Mouse (Mus musculus) right cerebral cortex, postnatal 25 days (tissue): ENCODE results near the gene Cd4.
A peak's percentile ranks its signal among the peaks of the same experiment; 100 is the strongest.

Experiments used
- DNase-seq: peaks from one replicate; pipeline ENCODE4 v3.0.0; 2022

Cd4 gene

DNA sequence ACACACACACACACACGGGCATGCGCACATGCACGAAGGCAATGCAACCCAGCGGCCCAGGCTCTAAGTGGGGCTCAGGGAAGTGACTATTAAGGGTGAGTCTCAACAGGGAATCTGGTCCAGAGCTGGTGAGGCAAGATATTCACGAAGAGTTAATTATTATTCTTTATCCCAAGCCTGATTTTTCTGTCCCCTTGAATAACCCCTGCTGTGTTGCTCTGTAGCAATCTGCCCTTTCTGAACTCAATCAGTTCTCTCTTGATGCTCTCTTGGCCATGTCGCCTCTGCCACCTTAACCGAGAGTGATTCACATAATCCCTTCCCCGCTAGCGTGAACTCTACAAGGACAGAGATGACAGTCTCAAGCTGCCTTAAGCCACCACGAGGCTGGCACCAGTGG is 4.7 kb downstream of the Cd4 start:
- no peak for DNase-seq

DNA sequence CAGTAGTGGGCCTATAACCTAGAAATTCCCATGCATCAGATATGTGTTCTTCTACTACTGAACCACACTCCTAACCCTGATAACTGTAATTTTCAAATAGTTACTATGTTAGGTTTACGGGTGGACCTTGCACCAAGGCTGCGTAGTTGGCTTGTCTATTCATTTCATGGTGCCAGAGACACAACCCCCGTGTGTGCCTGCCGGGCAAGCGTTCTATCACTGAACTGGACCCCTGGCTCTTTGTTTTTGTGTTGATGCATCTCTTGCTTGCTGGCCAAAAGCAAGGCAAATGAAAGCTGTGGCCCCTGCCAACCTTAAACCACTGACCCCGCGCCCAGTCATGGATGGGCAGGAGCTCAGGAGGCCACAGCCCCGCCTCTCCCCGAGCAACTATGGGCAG is 6.2 kb downstream of the Cd4 start:
- DNase-seq, result no peak

DNA sequence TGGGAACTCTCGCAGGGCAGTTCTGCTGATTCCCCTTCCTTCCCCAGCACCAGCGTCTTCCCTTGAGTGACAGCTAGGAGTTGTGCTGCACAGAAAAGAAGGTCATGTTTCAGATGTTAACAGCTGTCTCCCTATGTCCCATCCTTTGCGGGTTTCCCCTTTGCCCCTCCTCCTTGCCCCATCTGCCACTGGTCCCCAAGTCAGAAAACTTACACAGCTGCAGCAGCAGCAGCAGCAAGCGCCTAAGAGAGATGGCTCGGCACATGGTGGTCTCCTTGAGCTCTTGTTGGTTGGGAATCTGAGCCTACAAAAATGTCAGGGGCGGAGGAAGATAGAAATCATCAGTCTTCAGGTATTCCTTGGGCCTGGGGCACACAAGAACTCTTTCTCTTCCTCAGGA is 8.6 kb downstream of the Cd4 start:
- no peak for DNase-seq

DNA sequence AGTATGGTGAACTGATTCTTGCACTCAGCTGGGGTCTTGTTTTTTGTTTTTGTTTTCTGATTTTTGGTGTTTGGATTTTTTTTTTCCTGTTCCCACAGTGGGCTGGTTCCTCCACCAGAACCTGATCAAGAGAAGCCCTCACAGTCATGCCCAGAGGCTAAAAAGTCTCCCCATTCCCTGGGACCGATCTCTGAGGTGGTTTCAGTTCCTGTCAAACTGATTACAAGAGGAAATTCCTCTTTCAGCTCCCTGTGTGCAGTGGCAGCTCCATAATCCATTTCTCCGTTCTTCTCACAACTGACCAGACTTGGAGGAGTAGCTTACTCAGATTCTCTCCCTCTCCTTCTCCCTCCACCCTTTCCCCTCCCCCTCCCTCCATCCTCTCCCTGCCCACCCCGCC is 13.7 kb downstream of the Cd4 start:
- DNase-seq, result no peak

DNA sequence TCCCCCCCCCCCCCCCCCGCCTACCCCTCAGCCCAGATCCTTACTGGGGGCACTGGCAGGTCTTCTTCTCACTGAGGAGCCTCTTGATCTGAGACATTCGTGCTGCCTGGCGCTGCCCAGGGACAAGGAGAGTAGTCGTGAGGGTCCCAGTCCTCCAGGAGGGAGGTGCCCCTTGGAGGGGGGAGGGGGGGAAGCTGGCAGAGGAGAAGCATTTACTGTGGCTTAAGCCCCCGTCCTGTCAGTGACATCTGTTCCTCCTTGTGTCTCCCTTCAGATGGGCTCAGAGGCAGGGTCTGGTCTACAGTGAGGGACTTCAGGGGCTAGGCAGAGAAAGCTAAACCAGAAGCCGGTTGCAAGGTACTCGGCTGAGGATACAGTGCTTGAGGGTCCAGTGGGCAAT is 21.5 kb downstream of the Cd4 start:
- no peak for DNase-seq

DNA sequence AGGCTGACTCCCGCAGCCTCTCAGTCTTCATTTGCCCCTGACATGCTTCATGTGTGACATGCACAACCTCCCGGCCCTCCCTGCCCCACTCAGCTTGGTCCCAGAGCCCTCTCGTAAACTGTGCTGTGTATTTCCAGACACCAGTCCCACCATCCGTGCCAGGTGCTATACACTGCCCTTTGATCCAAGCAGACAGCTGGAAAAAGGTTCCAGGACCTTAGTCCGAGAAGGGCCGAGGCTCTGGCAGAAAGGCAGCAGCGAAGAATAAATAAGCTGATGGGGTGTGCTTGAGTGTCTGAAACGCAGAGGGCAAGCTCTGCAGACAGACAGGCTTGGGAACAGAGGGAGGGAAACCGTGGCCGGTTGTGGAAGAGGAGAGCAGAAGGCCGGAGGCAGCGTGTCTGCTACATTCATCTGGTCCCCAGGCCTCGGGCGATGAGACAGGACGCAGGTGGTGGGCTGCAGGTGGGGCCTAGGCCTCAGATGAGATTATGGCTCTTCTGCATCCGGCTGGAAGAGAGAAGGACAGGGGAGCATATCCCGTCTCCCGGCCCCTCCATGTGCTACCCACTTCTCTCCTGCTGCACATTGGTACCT is 22.2 kb downstream of the Cd4 start:
- no peak for DNase-seq

DNA sequence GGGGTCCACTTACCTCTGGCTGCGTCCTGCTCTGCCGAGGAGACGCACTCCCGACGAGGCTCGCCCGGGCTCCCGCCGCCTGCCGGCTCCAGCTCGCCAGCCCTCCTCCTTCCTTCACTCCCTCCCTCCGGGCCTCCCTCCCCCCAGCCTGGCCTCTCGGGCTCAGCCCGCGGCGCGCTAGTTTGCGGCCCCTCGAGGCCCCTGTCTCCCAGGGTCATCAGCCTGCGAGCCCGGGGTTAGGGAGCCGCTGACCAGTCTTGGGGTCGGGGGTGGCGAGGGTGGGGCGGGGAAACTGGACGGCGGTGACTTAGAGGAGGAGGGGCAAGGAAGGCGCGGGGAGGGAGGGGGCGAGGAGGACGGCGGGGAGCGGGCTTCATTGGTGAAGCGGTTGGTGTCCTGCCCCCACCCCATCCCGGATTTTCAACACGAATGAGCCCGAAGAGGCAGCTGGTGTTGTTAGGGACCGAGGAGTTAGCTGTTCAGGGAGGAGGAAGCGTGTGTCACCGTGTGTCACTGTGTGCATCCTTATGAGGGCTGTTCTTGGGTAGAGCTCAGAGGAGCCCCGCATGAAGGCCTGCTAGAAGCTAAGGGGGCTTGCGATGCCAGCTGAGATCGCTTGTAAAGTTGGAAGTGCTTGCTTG is 24.2 kb downstream of the Cd4 start, which contains the start of gene Gpr162:
Gene Gpr162 (minus strand): TSS at position 326 of the 641 bp plus-strand sequence.
- peak; percentile 78 for DNase-seq

DNA sequence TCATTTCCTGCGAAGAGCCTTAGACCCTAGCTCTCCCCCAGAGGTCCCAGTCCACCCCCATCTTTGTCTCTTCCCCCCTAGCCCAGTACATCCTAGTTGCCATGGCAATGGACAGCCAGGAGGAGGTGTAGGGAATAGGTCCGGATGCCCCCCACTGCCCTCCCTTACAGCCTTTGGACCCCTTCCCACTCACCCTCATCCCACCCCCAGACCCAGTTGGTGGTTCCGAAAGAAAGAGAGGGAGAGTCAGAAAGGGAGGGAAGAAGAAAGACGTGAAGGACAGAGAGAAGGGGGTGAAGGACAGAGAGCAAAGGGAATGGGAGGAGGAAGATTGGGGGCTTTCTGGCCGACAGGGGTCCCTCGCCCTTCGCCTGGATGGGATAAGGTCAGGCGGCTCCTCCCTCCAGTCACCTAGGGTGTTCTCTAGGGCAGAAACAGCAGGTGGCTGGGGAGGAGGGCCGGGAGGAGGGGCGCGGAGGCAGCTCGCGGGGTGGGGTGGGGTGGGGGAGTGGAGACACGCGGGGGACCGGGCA is 24.8 kb downstream of the Cd4 start:
- DNase-seq, result peak; percentile 25

DNA sequence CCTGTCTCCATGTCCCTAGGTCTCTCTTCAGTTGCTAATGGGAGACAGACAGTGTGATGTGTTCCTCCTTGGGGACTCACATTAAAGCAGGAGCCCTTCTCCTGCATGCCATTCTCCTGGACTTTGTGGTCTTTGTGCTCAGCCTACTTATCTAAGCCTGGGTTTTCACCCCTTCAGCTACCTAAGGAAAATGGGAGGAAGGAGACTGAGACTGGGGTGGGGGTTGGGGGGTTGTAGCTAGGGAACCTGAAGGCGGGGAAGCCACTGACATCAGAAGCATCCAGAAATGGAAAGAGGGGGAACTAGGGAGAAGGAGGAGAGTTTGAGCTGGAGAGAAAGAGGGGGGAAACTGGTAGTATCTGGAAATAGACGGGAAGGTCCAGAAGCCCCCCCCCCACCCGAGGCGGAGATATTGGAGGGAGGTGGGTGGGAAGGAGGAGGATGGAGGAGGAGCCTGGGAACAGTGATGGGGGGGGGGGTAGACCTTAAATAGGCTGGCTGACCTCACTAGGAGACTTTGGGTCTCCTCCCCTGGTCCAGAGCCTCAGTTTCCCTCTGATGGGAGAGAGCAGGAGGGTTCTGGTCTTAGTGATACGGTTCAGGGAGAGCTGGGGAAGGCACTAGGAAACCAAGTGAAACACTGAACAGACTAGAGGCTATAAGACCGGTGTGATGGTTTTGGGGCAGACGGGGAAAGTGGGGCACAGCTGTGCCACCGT is 25.5 kb downstream of the Cd4 start:
- DNase-seq, result peak; percentile 32

DNA sequence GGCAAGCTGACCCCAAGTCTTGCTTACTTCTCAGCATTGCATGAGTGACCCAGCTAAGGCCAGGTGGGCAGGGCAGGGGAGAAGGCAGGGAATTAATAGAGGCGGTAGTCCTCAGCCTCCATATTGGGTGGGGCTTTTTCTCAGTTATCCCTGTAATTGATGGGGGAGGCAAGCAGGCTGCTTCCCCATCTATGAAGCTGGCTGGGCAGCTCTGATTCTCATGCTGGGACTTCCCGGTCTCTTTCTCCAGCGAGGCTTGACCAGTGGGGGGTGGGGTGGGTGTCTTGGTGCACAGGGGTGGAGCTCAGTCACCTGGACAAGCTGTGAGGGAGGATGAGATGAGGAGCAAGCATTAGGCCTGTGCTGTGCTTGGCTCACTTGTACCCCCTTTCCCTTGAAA is 26.2 kb downstream of the Cd4 start:
- no peak for DNase-seq

DNA sequence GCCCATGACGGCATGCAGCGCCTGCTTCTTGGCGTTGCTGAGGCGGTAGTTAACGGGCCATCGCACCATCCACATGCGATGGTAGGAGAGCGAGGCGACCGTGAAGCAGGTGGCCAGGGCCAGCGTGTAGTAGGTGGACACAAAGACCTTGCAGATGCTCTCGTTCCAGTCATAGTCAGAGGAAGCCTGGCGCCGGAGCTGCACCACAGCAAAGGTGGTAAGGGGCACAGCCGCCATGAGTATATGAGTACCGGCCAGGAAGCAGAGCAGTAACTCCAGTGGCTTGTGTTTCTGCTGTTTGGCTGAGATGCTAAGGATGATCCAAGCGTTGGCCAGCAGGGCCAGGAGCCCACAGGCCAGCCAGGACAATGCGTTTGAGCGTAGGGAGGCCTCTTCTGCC is 26.8 kb downstream of the Cd4 start:
- no peak for DNase-seq

DNA sequence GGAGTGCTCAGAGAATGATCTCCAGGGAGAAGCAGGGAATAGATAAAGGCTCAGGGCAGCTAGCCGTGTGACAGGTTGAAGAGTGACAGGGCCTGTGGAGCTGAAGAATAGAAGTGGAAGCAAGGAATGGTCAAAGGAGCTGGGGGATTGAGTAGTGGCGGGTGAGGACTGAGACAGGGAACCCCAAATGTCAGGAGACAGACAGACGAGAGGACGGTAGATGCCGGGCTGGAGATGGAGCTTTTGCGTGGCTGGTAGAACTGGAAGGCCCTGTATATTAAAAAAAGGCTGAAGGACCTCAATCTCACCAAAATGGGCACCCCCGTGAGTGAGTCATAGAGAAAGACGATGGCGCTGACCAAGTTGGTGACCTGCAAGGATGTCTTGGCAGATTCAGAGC is 27.5 kb downstream of the Cd4 start:
- peak; percentile 27 for DNase-seq

DNA sequence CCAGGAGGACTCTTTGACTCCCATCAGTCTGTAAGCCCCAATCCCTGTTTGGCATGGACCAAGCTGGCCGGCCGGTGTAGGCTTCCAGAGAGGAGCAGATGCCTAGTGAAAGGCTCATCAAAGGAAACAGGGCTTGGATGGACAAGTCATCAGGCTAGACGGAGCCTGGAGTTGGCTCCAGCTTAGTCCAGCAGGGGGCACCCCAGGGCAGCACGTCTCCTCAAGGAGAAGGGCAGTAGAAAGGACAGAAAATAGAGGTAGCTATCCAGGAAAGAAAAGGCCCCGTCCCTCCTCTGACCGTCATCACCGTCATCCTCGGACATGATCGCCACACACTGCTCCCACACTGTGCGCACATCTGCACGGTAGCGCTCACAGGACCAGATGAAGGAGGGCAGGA is 28.3 kb downstream of the Cd4 start:
- peak; percentile 83 for DNase-seq

DNA sequence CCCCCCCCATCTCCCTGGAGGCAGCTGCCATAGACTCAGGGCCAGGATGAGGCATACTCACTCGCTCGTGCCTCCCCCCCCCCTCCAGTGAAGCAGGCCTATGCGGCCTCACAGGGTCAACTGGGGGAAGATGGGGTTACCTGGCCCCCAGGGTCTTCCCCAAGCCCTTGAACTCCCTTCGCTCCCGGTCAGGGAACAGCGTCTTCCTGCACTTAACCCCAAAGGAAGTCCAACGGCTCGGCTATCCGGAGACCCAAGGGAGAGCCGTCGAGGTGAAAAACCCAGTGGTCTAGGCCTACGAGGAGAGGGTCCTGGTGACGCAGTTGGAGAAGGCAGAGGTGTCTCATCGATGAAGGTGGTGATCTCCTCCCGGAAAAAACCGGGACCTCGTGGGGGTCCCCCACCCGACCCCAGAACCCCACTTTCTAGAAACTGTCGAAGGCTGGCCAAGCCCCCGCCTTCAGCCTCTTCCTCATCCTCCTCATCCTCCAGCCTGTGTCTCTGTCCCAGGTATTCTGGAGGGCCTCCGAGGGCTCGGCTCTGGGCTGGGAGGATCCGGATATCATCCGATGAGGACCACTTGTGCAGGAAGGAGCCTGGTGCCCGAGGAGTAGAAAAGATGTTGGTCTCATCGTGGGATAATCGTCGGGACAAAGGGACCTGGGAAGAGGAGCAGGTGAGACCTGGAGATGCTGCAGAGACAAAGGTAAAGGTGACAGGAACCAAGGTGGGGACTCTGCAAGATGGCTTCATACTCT is 29.3 kb downstream of the Cd4 start:
- DNase-seq, result no peak

DNA sequence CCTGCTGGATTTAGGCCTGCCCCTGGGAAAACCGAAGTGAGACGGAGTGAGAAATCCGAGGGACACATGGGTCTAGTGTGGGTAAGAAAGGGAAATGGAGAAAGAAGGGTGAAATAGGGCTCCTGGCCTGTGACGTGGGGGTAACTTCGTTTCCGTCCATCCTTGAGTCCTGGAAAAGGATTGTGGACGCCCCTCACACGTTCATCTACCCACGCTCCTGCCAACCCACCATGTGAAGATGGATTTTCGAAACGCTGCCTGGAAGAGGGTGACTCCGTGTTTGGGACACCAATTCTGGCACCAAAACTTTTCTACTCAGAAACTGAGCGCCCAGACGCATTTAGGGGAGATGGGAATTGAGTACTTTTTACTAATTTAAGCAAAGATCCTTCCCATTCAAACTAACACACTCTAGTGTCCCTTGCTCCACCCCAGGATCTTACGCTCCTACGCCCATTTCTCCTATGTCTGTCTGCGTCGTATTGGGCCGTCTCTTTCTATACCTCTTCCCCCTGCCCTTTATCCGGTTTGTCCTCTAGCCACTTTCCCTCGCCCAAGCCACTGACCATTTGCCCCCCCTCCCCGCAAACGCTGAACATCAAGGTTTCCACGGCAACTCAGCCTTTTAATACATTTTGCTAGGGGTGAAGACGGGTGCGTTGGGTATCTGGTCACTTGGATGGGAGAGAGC is 30.0 kb downstream of the Cd4 start:
- DNase-seq, result peak; percentile 37

DNA sequence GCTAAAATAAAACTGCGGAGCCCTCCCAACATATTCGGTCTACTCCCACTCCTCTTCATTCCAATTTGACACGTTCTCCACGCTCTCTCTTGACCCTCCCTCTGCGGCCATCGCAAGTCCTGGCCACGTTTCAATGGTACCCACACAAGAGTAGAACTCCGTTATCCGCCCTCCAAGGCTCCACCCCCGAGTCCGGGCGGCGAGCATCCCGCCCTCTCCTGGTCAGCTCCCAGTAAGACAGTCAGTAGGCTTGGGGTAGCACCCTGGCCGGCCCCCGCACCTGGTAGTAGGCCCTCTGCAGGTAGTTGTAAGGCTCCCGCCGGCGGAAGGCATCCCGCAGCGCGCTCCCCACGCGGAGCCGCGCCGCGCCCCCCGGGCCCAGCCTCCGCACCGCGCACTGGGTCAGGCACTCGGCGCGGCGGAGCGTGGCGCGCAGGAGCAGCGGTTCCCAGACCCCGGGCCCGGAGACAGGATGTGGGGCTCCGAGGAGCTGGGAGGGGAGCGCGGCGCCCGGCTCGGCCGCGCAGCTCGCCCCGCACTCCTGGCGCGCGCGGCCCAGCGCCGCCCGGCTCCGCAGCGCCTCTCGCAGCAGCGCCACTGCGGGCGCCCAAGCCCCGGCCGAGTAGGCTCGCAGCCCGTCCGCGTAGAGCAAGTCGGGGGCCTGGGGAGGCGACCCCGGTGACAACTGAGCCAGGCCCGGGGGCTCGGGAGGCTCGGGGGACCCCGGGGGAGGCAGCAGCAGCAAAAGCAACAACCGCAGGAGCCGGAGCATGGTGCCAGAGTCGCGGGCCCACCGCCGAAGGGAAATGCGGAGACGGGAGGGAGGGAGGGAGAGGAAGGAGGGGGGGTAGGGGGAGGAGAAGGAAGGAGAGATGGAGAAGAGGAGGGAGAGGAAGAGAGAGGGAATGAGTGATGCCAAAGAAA is 30.8 kb downstream of the Cd4 start, which contains the start of gene P3h3:
Gene P3h3 (minus strand): TSS at position 837 of the 924 bp plus-strand sequence.
- peak; percentile 88 for DNase-seq

DNA sequence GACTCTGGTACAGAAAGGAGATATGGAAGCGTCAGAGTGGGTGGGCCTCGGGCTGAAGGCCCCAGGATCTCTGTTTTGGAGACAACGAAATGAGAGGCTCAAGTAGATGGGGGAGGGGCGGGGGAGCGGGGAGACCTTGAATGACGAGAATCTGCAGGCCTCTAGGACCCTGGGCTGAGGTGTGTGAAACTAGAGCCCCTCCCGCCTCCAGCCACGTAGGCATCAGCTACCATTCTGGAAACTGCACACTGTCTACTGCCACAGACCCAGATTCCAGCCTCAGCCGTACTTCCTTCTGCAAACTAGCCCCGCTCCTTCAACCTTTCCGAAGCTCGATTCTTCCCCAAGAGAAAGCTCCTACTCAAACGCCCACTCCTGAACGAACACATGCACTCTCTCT is 31.7 kb downstream of the Cd4 start:
- peak; percentile 49 for DNase-seq

DNA sequence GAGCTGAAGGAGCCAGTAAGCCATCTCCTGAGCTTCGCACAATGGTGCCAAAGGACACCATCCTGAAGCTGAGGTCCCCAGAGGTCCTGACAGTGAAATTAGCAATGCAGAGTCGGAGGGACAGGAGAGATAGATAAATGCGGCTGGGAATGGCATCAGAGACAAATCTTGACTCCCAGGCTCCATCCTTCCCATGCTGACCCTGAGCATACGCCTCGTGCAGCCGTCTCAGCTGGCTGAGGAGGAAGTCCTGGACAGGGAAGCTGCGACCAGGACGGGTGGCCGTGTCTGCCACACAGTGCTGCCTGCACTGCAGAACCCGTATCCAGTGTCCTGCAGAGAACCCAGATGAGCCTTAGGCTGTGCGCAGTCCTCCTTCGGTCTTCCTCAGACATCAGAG is 33.4 kb downstream of the Cd4 start:
- DNase-seq, result no peak

DNA sequence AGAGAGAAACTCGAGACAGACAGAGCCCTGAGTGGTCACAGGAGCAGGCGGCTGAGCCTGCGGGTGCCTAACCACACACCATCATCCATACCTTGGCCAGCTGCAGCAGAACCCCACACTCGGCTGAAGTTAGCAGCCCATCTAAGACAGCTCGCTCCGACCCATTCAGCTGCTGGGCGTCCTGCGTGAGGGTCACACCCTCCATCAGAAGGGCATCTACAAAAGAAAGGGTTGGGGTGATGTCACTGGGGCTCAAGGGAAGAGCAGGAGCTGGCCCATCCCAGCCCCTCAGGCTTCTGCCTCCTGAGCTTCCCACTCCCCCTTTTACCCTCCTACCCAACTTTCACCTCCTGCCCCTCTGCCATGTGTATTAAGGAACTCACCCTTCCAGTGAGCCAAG is 37.5 kb downstream of the Cd4 start:
- DNase-seq, result no peak

DNA sequence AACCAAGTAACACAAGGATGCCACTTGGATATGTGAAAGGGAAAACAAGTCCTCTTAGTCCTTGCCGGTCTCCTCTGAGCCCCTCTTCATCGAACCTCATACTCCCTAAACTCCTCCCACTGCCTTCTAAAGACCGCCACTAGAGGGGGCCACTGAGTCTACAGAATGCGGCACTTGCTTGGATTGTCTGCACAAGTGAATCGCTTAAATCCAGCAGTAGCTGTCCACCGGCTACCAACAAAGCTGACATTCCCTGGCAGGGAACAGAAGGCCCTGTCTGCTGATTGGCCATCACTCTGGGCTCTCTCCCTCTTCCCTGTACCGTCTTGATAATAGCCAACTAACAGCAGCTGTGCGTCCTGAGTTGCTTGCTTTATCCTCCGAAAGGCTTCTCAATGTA is 40.7 kb downstream of the Cd4 start:
- DNase-seq, result peak; percentile 84
